Mouse (Mus musculus) right cerebral cortex, adult 18-20 months (tissue): Measurements from ENCODE around the gene Cdkn2d.
"Not testable (repeated sequence)": the region's sequence is repeated elsewhere in the genome, so short reads cannot be mapped to it uniquely, and the experiment has no call there.

Experiments used
- DNase-seq: peaks from one replicate; pipeline ENCODE4 v3.0.0; 2022; ENCODE audit warnings: mixed read lengths

Cdkn2d gene

DNA sequence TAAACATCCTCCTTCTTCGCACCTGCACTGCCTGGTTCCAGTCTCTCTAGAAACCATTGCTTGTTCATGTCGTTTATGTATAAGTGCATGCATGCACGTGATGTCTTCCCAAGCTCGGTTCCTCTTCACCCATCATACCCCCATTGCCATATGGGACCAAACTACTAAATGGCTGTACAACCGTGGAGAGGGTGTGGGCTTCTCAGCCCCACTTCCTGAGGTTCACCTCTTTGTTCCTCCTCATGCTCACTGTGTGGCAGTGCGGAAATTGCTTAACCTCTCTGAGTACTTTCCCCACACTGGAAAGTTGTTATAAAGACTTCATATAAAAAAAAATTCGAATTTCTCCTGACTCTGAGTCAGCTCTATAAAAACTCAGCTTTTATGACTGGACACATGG, 25.5 kb upstream of the Cdkn2d start:
- no peak for DNase-seq

DNA sequence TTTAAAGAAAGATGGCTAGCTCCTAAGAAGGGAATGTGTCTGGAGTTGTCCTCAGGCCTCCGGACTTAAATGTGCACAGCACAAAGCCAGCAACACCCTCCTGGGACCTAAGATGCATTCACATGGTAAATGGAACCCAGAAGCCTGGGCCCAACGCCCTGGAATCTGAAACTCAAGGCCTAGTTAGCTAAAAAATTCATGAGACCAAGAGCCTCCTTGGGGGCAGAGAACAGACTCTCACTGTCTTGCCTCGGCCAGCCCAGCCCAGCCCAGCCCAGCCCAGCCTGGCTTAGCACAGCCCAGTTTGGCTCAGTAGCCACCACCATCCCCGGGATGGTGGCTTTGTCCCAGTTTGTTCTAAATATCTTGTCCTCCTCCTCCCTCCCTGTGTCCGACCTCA, 24.2 kb upstream of the Cdkn2d start:
- DNase-seq = no peak

DNA sequence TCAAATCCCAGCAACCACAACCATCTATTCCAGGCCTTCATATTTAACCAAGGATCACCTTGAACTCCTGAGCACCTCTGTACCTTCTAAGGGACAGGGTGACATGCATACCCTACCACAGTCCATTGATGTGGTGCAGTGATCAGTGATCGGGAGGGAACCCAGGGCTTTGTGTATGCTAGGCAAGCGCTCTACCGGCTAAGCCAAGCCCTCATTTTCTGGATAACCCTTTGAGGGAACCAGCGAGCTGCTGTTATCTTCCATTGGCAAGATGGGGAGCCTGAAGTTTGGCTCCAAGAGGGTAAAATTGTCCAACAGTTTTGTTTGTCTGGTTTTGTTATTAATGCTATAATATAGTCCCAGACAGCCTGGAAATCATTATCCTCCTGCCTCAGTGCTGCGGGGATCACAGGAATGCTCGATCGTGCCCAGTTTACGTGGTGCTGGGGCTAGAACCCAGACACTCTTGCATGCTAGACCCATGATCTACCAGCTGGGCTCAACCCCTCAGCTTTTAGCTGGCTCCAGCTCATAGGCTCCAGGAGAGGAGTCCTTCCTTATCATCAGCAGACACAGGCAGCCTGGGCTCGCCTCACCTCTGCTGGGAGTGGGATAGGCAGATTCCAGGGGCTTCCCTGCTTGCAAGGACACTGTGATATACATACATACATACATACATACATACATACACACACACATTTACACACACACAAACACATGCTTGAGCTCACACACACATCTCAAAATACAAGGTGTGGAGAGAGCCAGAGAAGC, 23.3 kb upstream of the Cdkn2d start:
- DNase-seq = no peak

DNA sequence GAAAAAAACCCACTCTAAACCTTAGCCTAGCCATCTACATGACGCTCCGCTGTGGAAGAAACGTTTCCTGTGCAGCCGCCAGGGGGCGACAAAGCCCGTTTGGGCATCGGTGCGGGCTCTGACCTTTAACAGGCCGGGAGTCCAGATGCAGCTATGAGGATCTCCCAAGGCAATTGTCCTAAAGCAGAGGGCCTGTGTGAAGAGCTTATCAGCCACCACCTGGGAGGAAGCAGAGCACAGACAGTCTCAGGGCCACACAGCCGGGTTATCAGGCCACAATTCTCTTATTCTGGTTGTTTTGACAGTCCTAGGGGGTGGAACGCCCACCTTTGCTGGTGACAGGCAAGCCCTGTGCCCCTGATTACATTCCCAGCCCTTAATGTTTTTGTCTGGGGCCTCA, 22.2 kb upstream of the Cdkn2d start:
- peak; percentile 78 for DNase-seq

DNA sequence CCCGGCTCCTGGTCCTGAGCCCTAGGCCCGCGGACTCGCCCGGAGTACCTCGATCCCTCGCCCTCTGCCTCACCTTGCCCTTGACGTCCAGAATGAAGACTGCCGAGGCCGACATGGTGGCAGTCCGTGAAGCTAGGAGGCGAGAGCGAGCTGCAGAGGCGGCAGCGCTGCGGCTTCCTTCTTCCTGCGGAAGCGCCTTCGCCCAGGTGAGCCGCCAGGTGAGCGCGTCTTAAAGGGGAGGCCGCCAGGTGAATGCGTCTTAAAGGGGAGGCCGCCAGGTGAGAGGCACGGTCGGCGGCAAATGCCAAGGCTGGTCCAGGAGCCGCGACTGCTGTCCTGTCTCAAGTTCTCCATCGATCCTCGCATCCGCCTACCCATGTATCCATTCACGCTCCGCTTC, 20.9 kb upstream of the Cdkn2d start, which contains the start of gene Ap1m2:
Ap1m2 (minus strand) TSS at position 204 of the 400 bp plus-strand sequence.
- DNase-seq = no peak

DNA sequence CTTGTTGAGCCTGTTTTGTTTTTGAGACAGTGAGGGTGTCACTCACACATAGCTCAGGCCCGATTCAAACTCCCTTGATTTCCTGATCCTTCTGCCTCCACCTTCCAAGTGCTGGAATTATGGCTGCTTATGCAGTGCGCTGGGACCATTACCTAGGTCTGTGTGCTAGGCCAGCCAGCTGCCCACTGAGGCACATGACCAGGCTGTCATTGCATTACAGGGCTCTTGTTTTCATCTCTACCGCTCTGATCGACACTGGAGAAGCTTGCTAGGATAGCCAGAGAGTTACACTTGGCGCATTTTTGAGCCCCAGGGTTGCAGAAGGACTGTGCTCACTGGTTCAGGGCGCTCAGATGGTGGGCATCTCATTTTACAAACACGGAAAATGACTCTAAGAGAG, 20.5 kb upstream of the Cdkn2d start:
- no peak for DNase-seq

DNA sequence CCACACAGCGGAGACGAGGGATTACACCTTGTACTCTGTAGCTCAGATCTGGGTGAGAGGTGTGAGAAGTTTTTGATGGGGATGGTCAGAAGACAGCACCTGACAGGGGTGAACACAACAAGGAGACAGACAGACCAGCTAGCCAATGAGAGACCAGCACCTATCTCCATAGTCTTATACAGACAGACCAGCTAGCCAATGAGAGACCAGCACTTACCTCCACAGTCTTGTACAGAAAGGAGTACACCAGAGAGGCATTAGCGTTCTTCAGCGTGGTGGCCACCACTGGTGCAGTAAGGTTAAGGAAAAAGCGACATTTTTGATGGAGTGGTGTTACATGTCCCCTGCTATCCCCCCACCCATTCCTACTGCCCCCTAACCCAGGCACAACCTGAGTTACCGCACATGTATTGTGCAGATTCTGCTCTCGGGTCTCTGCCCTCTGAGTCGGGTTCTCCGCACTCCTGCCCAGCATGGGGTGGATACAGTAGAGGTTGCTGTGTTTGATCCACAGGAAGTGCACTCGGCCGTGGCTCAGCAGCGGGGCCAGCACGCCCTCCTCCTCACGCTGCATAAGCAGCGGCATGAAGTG, 18.0 kb upstream of the Cdkn2d start:
- no peak for DNase-seq

DNA sequence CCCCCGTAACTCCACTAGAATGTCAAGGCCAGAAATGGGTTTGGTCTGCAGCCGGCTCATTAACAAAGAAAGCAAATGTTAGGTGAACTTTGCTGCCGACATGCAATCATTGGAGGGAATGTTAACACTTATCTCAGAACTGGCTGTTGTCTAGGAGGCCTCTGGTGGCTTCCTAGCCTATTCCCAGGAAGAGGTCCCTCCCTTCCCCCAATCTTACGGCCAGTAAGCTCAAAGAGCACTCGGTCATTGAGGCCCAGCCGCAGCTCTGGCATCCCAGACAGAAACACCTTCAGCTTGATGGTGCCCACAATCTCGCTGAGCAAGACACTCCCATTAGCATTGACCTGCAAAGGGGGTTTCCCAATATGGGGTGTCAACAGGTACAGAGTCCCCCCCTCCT, 13.9 kb upstream of the Cdkn2d start:
- no peak for DNase-seq

DNA sequence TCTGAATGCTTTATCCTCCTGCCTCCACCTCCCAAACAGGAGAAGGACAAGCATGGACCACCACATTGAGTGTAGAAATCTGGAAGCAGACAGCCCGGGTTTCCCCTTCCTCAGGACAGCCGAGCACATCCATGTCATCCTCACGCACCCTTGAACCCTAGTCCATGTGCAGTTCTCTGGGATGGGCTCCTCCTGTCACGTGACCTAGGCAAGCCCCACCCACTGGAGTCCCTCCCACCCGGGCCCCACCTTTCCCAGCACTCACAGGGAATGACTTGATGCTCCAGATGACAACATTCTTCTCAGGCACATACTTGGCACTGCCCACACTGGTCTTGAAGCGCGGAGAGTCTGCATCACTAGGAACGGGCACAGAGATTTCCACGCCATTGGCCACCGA, 7.8 kb upstream of the Cdkn2d start:
- no peak for DNase-seq

DNA sequence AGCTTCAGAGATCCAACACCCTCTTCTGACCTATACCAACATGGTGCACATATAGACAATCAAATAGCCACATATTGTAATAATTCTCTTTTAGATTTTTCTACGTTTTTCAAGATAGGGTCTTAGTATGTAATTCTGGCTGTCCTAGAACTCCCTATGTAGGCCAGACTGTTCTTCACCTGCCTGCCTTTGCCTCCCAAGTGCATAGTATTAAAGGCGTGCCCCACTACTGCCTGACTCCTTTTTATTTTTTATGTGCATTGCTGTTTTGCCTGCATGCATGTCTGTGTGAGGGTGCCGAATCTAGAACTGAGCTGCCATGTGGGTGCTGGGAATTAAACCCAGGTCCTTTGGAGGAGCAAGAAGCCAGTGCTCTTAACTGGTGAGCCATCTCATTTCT, 1.1 kb upstream of the Cdkn2d start:
- DNase-seq = no peak

DNA sequence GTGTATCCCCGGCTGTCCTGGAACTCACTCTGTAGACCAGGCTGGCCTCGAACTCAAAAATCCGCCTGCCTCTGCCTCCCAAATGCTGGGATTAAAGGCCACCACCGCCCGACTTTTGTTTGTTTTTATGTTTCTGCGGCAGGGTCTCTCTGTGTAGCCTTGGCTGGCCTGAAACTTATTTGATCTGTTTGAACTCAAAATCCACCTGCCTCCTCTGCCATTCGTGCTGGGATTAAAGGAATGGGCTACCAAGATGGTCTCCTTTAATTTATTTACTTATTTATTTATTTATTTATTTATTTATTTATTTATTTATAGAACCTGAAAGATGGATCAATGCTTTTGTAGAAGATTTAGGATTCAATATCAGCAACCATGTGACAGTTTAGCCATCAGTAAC, 661 bp upstream of the Cdkn2d start:
- DNase-seq = not testable (repeated sequence)

DNA sequence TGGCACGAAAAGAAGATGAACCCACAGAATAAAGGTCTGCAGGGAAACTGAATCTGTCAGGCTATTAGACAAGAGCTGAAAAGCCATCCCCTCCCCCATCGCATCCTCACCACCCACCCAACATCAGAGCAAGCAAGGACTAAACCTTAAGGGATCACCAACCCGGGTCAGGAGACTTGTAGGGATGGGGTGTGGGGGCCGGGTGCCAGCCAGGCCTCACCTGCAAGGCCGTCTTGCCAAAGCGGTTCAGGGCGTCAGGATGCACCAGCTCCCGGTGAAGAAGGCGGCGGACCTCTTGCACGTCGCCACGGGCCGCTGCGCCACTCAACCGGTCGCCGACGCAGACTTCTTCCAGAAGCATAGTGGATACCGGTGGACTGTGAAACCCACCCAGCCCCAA, 618 bp downstream of the Cdkn2d start:
- no peak for DNase-seq

DNA sequence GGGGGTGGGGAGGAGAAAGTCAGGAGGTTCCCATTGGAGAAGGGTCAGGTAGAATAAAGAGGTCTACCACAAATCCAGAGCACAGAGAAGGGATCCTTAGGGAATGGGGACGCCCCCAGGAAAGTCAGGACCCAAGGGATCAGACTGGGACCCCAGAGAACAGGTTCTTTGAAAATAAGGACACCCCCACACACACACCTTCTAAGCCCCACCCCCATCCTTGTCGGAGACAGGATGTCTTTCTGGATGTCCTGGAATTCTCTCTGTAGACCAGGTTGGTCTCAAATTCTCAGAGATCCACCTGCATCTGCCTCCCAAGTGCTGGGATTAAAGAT, 1.9 kb downstream of the Cdkn2d start:
- DNase-seq = no peak

DNA sequence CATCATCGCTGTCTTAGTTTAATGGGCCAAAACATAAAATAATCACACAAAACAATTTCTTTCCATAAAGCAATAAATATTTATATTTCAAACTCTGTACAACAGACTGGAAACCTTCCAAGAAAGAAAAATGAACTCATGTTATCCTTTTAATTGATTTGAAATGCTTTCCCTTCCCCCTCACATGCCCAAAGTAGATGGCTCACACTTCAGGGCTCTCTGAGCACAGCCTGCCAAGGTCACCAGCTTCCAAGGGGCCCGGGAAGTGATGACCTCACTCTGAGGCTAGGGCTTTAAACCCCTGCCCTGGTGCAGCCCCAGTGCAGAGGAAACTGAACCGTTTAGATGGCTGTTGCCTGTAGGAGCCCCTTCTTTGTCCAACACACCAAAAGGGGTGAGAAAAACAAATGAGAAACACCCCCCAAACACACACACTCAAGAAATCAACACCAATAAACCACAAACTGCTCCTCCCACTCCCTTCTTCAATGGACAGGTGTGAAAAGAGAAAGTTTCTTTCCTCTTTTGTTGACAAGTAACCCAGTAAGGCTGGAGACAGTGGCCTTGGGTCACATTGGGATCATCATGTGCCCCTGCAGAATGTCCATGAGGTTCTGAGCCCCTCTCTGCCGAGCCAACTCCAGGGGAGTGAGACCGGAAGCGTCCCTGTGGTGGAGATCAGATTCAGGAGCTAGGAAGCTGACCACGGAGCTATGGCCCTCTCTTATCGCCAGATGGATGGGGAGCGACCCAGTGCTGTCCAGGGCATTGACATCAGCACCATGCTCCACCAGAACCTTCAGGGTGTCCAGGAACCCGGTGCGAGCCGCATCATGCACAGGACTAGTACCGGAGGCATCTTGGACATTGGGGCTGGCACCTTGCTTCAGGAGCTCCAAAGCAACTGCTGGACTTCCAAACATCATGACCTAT, 2.5 kb downstream of the Cdkn2d start:
- no peak for DNase-seq

DNA sequence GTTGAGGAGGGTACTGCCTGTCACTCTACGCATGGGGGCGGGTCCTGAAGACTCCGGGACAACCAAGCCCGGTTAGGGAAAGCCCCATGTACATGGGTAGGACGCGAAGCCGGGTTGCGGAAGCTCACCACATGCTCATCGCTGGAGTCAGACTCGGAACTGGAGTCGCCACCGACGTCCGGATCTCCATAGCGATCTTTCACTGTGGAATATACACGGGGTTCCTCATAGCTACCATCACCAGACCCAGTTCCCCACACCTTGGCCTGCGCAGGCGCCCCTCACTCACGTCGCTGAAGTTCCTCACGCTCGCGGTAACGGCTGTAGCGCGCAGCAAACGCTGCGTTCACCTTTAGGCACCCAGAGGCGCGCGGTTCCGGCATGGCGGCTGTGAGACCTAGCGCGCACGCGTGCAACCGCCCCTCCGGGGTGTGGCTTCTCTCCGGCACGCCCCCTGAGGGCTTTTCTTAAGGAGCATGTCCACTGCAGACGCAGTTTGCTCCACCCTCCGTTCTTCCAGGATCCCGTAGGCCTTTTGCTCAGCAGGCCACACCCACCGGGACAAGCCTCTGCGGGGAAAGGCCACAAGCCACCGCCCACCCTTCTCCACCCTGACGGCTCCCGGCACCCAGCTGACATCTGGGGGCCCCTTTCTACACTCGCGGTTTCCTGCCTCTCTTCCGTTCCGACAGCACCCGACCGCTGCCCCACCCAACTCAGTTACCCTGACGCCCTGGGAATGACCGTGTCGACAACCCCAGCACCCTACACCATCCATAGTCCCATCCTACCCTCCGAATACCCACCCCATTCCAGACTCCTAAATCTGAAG, 3.4 kb downstream of the Cdkn2d start, which contains the start of gene Kri1:
Kri1 (minus strand) TSS at position 399 of the 832 bp plus-strand sequence.
- DNase-seq = peak; percentile 98

DNA sequence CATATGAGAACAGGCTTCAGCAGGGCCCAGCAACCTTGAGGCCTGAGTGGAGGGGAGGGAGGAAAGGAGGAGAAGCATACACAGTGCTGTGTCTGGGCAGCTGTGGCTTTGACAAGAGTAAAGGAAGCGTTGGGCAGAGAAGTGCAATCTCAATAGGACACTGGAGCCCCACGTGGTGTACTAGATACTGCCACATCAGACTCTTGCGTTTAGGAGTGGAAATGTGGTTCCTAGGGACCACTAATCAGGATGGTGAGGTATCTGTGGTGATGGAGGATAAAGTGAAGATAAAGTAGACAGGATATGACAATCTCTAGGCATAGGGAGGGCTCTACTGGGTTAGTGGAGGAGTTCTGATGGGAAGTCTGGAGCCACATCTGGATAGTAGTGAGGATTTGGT, 4.5 kb downstream of the Cdkn2d start:
- no peak for DNase-seq

DNA sequence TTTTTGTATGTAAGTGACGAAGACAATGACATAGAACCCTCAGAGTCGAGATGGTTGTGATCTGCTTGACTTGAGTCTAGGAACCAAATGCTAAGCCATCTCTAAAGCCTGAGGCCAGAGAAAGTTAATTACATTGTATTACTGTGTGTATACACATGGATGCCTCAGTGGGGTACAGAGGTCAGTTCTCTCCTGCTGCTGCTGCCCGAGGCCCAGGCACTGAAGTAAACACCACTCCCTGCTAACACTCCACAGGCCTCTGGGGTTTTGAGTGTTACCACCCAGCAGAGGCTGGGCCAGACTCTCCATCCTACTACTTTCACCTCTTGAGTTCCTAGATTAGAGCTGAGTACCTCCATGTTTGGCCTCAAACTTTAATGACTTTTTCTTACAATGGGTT, 7.2 kb downstream of the Cdkn2d start:
- DNase-seq = no peak

DNA sequence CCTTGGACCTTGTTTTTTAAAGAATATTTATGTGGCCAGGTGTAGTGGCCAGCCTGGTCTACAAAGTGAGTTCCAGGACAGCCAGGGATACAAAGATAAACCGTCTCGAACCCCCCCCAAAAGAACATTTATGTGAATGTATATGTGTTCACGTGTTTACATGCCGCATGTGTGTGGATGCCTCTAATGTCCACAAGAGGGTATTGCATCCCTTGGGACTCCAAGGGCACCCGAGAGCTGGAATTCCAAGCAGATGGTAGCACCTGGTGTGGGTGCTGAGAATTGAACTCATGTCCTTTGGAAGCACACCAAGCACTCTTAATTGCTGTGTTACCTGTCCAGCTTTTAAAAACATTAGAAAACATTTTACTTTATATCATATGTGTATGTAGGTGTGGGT, 7.6 kb downstream of the Cdkn2d start:
- DNase-seq = no peak

DNA sequence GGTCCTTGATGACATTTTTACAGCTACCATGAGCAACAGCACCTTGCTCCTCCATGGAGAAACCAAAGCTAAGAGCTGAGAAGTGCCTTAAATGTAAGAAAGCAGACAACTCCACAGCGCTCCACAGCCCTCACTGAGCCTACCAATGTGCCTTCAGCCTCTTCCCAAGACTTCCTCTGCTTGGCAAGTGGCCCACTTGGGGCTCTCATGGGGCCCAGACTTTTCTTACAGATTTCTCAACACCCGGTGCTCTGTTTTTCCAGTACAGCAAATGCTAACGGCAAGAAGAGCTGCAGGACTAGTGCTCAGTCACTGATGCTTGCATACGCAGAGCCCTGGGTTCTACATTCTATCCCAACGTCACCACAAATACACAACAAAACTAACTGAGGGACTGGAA, 13.4 kb downstream of the Cdkn2d start:
- no peak for DNase-seq

DNA sequence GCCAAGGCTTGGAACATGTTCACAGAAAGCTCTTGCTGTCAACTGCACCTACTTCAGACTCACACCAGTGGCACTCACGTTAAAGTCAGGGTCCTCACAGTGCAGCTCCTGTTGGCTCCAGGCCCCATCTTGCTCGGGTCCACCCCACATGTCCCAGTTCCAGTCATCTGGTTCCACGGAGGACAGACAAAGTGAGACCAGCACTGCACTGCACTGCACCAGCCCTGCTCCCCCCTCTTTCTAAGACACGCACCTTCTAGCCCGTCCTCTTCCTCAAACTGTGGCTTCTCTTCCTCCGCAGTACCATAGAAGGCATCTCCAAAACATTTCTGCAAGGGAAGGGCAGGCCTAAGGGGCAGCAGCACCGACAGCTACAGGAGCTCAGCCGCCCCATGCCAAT, 14.9 kb downstream of the Cdkn2d start:
- DNase-seq = no peak

DNA sequence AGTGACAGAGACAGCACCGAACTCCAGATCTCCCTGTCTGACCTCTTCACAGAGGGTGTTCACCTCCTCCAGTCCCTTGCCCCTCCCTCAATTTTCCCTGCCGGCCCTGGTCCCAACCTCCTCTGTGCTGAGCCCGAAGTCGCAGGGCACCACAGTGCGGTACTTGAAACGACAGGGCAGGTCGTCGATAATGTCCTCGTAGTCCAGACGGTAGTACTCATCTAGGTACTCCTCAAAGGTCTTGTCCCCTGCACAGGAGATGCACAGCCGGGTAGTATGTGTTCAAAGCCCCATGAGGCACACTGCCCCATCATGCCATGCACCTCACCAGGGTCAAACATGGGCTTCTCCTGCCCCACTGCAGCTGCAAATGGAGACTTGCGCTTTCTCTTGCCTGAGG, 15.5 kb downstream of the Cdkn2d start:
- DNase-seq = no peak

DNA sequence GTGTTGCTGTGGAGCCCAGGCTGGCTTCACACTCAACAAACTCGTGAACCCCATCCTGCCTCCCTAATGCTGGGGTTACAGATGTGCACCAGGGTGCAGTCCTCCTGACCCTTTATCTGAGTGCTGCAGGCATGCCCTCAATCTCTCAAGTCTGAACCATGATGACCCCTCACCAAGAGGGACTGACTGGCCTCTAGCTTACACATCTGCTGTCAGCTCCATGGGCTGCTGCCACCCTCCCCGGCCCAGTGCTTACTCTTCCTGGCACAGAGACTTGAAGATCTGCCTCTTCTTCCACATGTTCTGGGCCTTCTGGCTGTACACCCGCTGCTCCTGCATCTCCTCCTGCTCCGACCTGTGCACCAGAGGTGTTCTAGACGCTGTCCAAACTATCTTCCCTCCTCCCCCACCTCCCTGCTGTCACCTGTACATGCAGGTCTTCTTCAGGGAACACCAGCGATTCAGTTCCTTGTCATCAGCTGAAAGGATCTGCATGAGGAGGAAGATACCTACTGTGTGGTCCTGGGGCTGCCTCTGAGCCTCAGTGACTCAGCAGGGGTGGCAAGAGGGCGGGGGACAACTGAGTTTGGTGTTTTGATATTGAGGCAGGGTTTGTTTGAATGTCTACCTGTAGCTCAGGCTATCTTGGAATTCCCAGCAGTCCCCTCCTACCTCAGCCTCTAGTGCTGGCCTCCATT, 16.0 kb downstream of the Cdkn2d start:
- no peak for DNase-seq
